In genomic region chr4:148925589-148926359, GRCm38 (mm10) we compare ENCODE assay signal across 8 mouse cellular contexts.
DNase-seq lines count a peak whose midpoint lies in the region; ATAC-seq and TF ChIP-seq lines count a peak whose summit lies in the region.

No protein-coding gene starts in this region.

- DNase-seq in embryo, embryonic 10 days (ENCODE audit: low spot score), result peak; percentile 62
- no peak for DNase-seq in embryo, embryonic 10.5 days (ENCODE audit: low spot score)
- DNase-seq in midbrain, embryonic 10.5 days (ENCODE audit: low spot score), result peak; percentile 46
- peak; percentile 75 for DNase-seq in lung, embryonic 14.5 days
- peak; percentile 33 for DNase-seq in stomach, postnatal 0 days (ENCODE audit: low spot score)
- DNase-seq in B cell, adult 2 months, result no peak

- ATAC-seq in midbrain, embryonic 16.5 days, result no peak
- ATAC-seq in lung, embryonic 14.5 days (ENCODE audit: insufficient read depth), result peak; percentile 70
- ATAC-seq in stomach, postnatal 0 days (ENCODE audit: low FRiP score, low TSS enrichment), result peak; percentile 7; the same call in 1 of the 2 replicates
- ATAC-seq in CD4-positive, CD25-positive, alpha-beta regulatory T cell, adult 4 months, result no peak

- peak overlapping the region; percentile 2 for H3K27ac ChIP-seq in midbrain, embryonic 10.5 days (replicated peaks)
- no peak overlapping the region for H3K27ac ChIP-seq in midbrain, embryonic 16.5 days (ENCODE audit: low read length)
- H3K27ac ChIP-seq in lung, embryonic 14.5 days (ENCODE audit: low read depth), result peak overlapping the region; percentile 75
- H3K27ac ChIP-seq in stomach, postnatal 0 days (replicated peaks), result peak overlapping the region; percentile 78

- no peak for TF ChIP-seq CTCF in lung, embryonic 14.5 days (IDR thresholded peaks at IDR 0.05; ENCODE audit: low read depth)
- no peak for TF ChIP-seq CTCF in stomach, postnatal 0 days (IDR thresholded peaks at IDR 0.05; ENCODE audit: low read depth)

- WGBS in midbrain, embryonic 10.5 days, result 30% methylated on average over 18 of the region's 18 CpGs
- WGBS in midbrain, embryonic 16.5 days, result 26% methylated on average over 18 of the region's 18 CpGs
- 22% methylated on average over 18 of the region's 18 CpGs for WGBS in lung, embryonic 14.5 days
- WGBS in stomach, postnatal 0 days, result 33% methylated on average over 18 of the region's 18 CpGs

- no peak for TF ChIP-seq EP300 in stomach, postnatal 0 days (optimal IDR thresholded peaks at IDR 0.05)

- H3K27me3 ChIP-seq in midbrain, embryonic 10.5 days (ENCODE audit: low read depth, poor library complexity, severe bottlenecking), result peaks cover 100% of the 10 kb centered on the region
- H3K27me3 ChIP-seq in midbrain, embryonic 16.5 days (ENCODE audit: control insufficient read depth, insufficient read depth, low read depth, low read length), result peaks cover 12% of the 10 kb centered on the region; the same call in 1 of the 2 replicates
- peaks cover 11% of the 10 kb centered on the region; the same call in 1 of the 2 replicates for H3K27me3 ChIP-seq in lung, embryonic 14.5 days (ENCODE audit: insufficient read depth, low read length)
- H3K27me3 ChIP-seq in stomach, postnatal 0 days (ENCODE audit: control insufficient read depth, insufficient read depth, low read length), result no peaks in the 10 kb centered on the region

- H3K9me3 ChIP-seq in midbrain, embryonic 10.5 days (replicated peaks), result no peaks in the 10 kb centered on the region
- no peaks in the 10 kb centered on the region for H3K9me3 ChIP-seq in midbrain, embryonic 16.5 days (replicated peaks; ENCODE audit: control insufficient read depth, low read length, poor library complexity, severe bottlenecking)
- H3K9me3 ChIP-seq in lung, embryonic 14.5 days (ENCODE audit: low read depth, low read length), result no peaks in the 10 kb centered on the region
- no peaks in the 10 kb centered on the region for H3K9me3 ChIP-seq in stomach, postnatal 0 days (ENCODE audit: control insufficient read depth, low read length)

- H3K4me1 ChIP-seq in midbrain, embryonic 10.5 days, result peaks cover 79% of the 10 kb centered on the region
- peaks cover 36% of the 10 kb centered on the region for H3K4me1 ChIP-seq in midbrain, embryonic 16.5 days (ENCODE audit: control insufficient read depth, insufficient read depth, low read length)
- peaks cover 25% of the 10 kb centered on the region for H3K4me1 ChIP-seq in lung, embryonic 14.5 days (ENCODE audit: insufficient read depth)
- H3K4me1 ChIP-seq in stomach, postnatal 0 days (replicated peaks; ENCODE audit: control insufficient read depth, insufficient read depth), result peaks cover 12% of the 10 kb centered on the region

- 0 out of 2 replicates have a peak overlapping the region, but pooled peaks have one; percentile 2 for H3K4me3 ChIP-seq in midbrain, embryonic 10.5 days
- H3K4me3 ChIP-seq in midbrain, embryonic 16.5 days (ENCODE audit: low read depth, low read length), result no peak overlapping the region
- H3K4me3 ChIP-seq in lung, embryonic 14.5 days (ENCODE audit: low read depth, low read length), result no peak overlapping the region
- H3K4me3 ChIP-seq in stomach, postnatal 0 days (ENCODE audit: low read depth, low read length), result no peak overlapping the region

- H3K36me3 ChIP-seq in midbrain, embryonic 10.5 days, result peaks cover 7% of the 10 kb centered on the region
- no peaks in the 10 kb centered on the region for H3K36me3 ChIP-seq in midbrain, embryonic 16.5 days (ENCODE audit: control insufficient read depth, insufficient read depth, low read length)
- no peaks in the 10 kb centered on the region for H3K36me3 ChIP-seq in lung, embryonic 14.5 days (ENCODE audit: insufficient read depth)
- H3K36me3 ChIP-seq in stomach, postnatal 0 days (ENCODE audit: control insufficient read depth, insufficient read depth, low read length), result no peaks in the 10 kb centered on the region

- H3K9ac ChIP-seq in midbrain, embryonic 16.5 days (ENCODE audit: low read depth, low read length), result no peak overlapping the region
- no peak overlapping the region for H3K9ac ChIP-seq in lung, embryonic 14.5 days
- 0 out of 2 replicates have a peak overlapping the region, but pooled peaks have one; percentile 23 for H3K9ac ChIP-seq in stomach, postnatal 0 days (ENCODE audit: low read length)

- H3K4me2 ChIP-seq in midbrain, embryonic 16.5 days (ENCODE audit: low read length), result no peak overlapping the region
- H3K4me2 ChIP-seq in lung, embryonic 14.5 days, result peak overlapping the region; percentile 38; the same call in 1 of the 2 replicates
- H3K4me2 ChIP-seq in stomach, postnatal 0 days (replicated peaks; ENCODE audit: low read depth), result no peak overlapping the region

Comparison
In these comparisons a context has a peak if more than half of its experiments do, and no peak if none do; other contexts are left out.
1. DNase-seq: peak in embryo, embryonic 10 days (single experiment), midbrain, embryonic 10.5 days (single experiment), lung, embryonic 14.5 days (single experiment) and stomach, postnatal 0 days (single experiment); none in embryo, embryonic 10.5 days (single experiment) and B cell, adult 2 months (0 of 2).
2. ATAC-seq: peak in lung, embryonic 14.5 days (single experiment) and stomach, postnatal 0 days (single experiment); none in midbrain, embryonic 16.5 days (single experiment) and CD4-positive, CD25-positive, alpha-beta regulatory T cell, adult 4 months (single experiment).